Mouse (Mus musculus) hindbrain, embryonic 13.5 days (tissue): ENCODE data around the gene Prmt3. TPM values are rescaled to one million over a fixed set of nuclear protein-coding genes. Genes with fewer than 3 reads are reported as not detected.
A peak's percentile ranks its signal among the peaks of the same experiment; 100 is the strongest.

Experiments
- ATAC-seq: fragments of 200-750 bp; cut with Nextera tagmentation; 2 replicates; pipeline ENCODE4 v1.8.0; 2017; ENCODE audit warnings: moderate TSS enrichment; ENCODE audit not compliant: low FRiP score
- H3K27ac ChIP-seq: fragments of 300-500 bp; sonication (generic); 2 replicates; pipeline ENCODE4 v1.5.1; 2015; ENCODE audit warnings: inconsistent platforms, mild to moderate bottlenecking, moderate library complexity
- H3K27me3 ChIP-seq: fragments of 300-500 bp; sonication (generic); 2 replicates; pipeline ENCODE4 v1.6.1; 2015; ENCODE audit warnings: mild to moderate bottlenecking, inconsistent platforms
- H3K36me3 ChIP-seq: fragments of 300-500 bp; sonication (generic); 2 replicates; pipeline ENCODE4 v1.6.1; 2015; ENCODE audit warnings: mild to moderate bottlenecking, inconsistent platforms
- H3K4me1 ChIP-seq: fragments of 300-500 bp; sonication (generic); replicated peaks from 2 replicates; pipeline ENCODE4 v1.6.1; 2015; ENCODE audit warnings: inconsistent platforms
- H3K4me2 ChIP-seq: fragments of 300-500 bp; sonication (generic); 2 replicates; pipeline ENCODE4 v1.6.1; 2015; ENCODE audit warnings: inconsistent platforms, mild to moderate bottlenecking, moderate library complexity
- H3K4me3 ChIP-seq: fragments of 300-500 bp; sonication (generic); 2 replicates; pipeline ENCODE4 v1.5.1; 2015; ENCODE audit warnings: mild to moderate bottlenecking, inconsistent platforms
- H3K9ac ChIP-seq: fragments of 300-500 bp; sonication (generic); 2 replicates; pipeline ENCODE4 v1.6.1; 2015; ENCODE audit warnings: mild to moderate bottlenecking, inconsistent platforms
- H3K9me3 ChIP-seq: fragments of 300-500 bp; sonication (generic); 2 replicates; pipeline ENCODE4 v1.6.1; 2016; ENCODE audit warnings: inconsistent platforms
- WGBS: fragments of 180-500 bp; shearing (Covaris S2); methylation state at CpG from one replicate; pipeline ENCODE4 v1.1.7; 2015; 5-methylcytosine and 5-hydroxymethylcytosine counted together
- polyA plus RNA-seq: library from polyadenylated mRNA; unstranded; fragments of >200 nt; fragmentation: Nextera tagmentation; extraction: Ambion mirVana; gene quantifications from 2 replicates; pipeline ENCODE4 v1.2.1, GENCODE M21; 2015

Prmt3 gene
- polyA plus RNA-seq, 1 experiment from 2014 or later: 50.8 TPM

GRCm38 (mm10) chr7:49824581-49824980 is 46.4 kb downstream of the Prmt3 start:
- H3K4me2 ChIP-seq: no peak overlapping the region
- H3K27ac ChIP-seq: no peak overlapping the region
- no peak overlapping the region for H3K9ac ChIP-seq
- no peaks in the 10 kb centered on the region for H3K27me3 ChIP-seq
- no peak overlapping the region for H3K4me3 ChIP-seq
- no peak for ATAC-seq
- H3K4me1 ChIP-seq: peaks cover 16% of the 10 kb centered on the region
- 87% methylated on average over 2 of the region's 2 CpGs for WGBS
- no peaks in the 10 kb centered on the region for H3K9me3 ChIP-seq
- peaks cover 26% of the 10 kb centered on the region for H3K36me3 ChIP-seq

- peaks cover 26% of the 10 kb centered on the region for H3K36me3 ChIP-seq
- H3K4me3 ChIP-seq: no peak overlapping the region
- no peaks in the 10 kb centered on the region for H3K9me3 ChIP-seq
- ATAC-seq: no peak
- peaks cover 15% of the 10 kb centered on the region for H3K4me1 ChIP-seq
- WGBS: 79% methylated on average over 3 of the region's 3 CpGs
- no peak overlapping the region for H3K4me2 ChIP-seq
- H3K27ac ChIP-seq: no peak overlapping the region
- no peaks in the 10 kb centered on the region for H3K27me3 ChIP-seq
- no peak overlapping the region for H3K9ac ChIP-seq
Measured at GRCm38 (mm10) chr7:49825492-49825891, 47.3 kb downstream of the Prmt3 start.

- ATAC-seq: no peak
- Histone ChIP-seq H3K9me3 (no peaks in the 10 kb centered on the region), H3K27me3 (no peaks in the 10 kb centered on the region), H3K27ac (no peak overlapping the region), H3K36me3 (peaks cover 33% of the 10 kb centered on the region), H3K9ac (no peak overlapping the region), H3K4me2 (no peak overlapping the region), H3K4me1 (peaks cover 5% of the 10 kb centered on the region; the same call in 1 of the 2 replicates), H3K4me3 (no peak overlapping the region)
- WGBS: 82% methylated on average over 1 of the region's 1 CpGs
Measured at GRCm38 (mm10) chr7:49827920-49828319, 49.8 kb downstream of the Prmt3 start.

GRCm38 (mm10) chr7:49842366-49843282 is 64.5 kb downstream of the Prmt3 start:
- 0 out of 2 replicates have a peak, but pooled peaks cover 3% of the 10 kb centered on the region for H3K27me3 ChIP-seq
- H3K27ac ChIP-seq: peak overlapping the region; percentile 90
- H3K4me3 ChIP-seq: peak overlapping the region; percentile 8; the same call in 1 of the 2 replicates
- 17% methylated on average over 11 of the region's 11 CpGs for WGBS
- peak; percentile 90 for ATAC-seq
- H3K9me3 ChIP-seq: no peaks in the 10 kb centered on the region
- peaks cover 30% of the 10 kb centered on the region for H3K4me1 ChIP-seq
- H3K9ac ChIP-seq: peak overlapping the region; percentile 49; the same call in 1 of the 2 replicates
- peaks cover 6% of the 10 kb centered on the region; the same call in 1 of the 2 replicates for H3K36me3 ChIP-seq
- H3K4me2 ChIP-seq: peak overlapping the region; percentile 43

- no peak overlapping the region for H3K9ac ChIP-seq
- WGBS: 48% methylated on average over 6 of the region's 6 CpGs
- 0 out of 2 replicates have a peak overlapping the region, but pooled peaks have one; percentile 4 for H3K4me2 ChIP-seq
- H3K9me3 ChIP-seq: no peaks in the 10 kb centered on the region
- peak overlapping the region; percentile 90 for H3K27ac ChIP-seq
- 0 out of 2 replicates have a peak, but pooled peaks cover 3% of the 10 kb centered on the region for H3K27me3 ChIP-seq
- no peak overlapping the region for H3K4me3 ChIP-seq
- H3K4me1 ChIP-seq: peaks cover 31% of the 10 kb centered on the region
- 0 out of 2 replicates have a peak, but pooled peaks cover 6% of the 10 kb centered on the region for H3K36me3 ChIP-seq
- ATAC-seq: peak; percentile 35; the same call in 1 of the 2 replicates
Measured at GRCm38 (mm10) chr7:49843304-49843933, 65.3 kb downstream of the Prmt3 start.

- WGBS: 76% methylated on average over 2 of the region's 2 CpGs
- H3K36me3 ChIP-seq: no peaks in the 10 kb centered on the region
- no peak overlapping the region for H3K4me3 ChIP-seq
- no peaks in the 10 kb centered on the region for H3K9me3 ChIP-seq
- H3K9ac ChIP-seq: no peak overlapping the region
- H3K27ac ChIP-seq: 0 out of 2 replicates have a peak overlapping the region, but pooled peaks have one; percentile 62
- H3K27me3 ChIP-seq: 0 out of 2 replicates have a peak, but pooled peaks cover 3% of the 10 kb centered on the region
- no peak overlapping the region for H3K4me2 ChIP-seq
- ATAC-seq: no peak
- peaks cover 16% of the 10 kb centered on the region for H3K4me1 ChIP-seq
Measured at GRCm38 (mm10) chr7:49847939-49848338, 69.8 kb downstream of the Prmt3 start.

GRCm38 (mm10) chr7:49853342-49854181 is 75.4 kb downstream of the Prmt3 start:
- Histone ChIP-seq H3K4me2 (no peak overlapping the region), H3K27me3 (no peaks in the 10 kb centered on the region), H3K9ac (no peak overlapping the region), H3K9me3 (no peaks in the 10 kb centered on the region), H3K4me3 (no peak overlapping the region), H3K4me1 (0 out of 2 replicates have a peak, but pooled peaks cover 10% of the 10 kb centered on the region), H3K27ac (peak overlapping the region; percentile 69), H3K36me3 (peaks cover 8% of the 10 kb centered on the region)
- ATAC-seq: no peak
- WGBS: 83% methylated on average over 5 of the region's 5 CpGs

GRCm38 (mm10) chr7:49857347-49857746 is 79.2 kb downstream of the Prmt3 start:
- no peak overlapping the region for H3K4me2 ChIP-seq
- H3K4me1 ChIP-seq: 0 out of 2 replicates have a peak, but pooled peaks cover 10% of the 10 kb centered on the region
- peak overlapping the region; percentile 2 for H3K27ac ChIP-seq
- H3K9me3 ChIP-seq: no peaks in the 10 kb centered on the region
- no peak overlapping the region for H3K4me3 ChIP-seq
- no peak for ATAC-seq
- H3K9ac ChIP-seq: no peak overlapping the region
- no peaks in the 10 kb centered on the region for H3K27me3 ChIP-seq
- peaks cover 20% of the 10 kb centered on the region for H3K36me3 ChIP-seq
- WGBS: 81% methylated on average over 5 of the region's 5 CpGs

- Histone ChIP-seq H3K4me3 (no peak overlapping the region), H3K36me3 (peaks cover 20% of the 10 kb centered on the region), H3K4me2 (no peak overlapping the region), H3K9ac (no peak overlapping the region), H3K27me3 (no peaks in the 10 kb centered on the region), H3K9me3 (no peaks in the 10 kb centered on the region), H3K4me1 (0 out of 2 replicates have a peak, but pooled peaks cover 8% of the 10 kb centered on the region), H3K27ac (no peak overlapping the region)
- WGBS: 87% methylated on average over 3 of the region's 3 CpGs
- no peak for ATAC-seq
Measured at GRCm38 (mm10) chr7:49858257-49858656, 80.1 kb downstream of the Prmt3 start.

- no peaks in the 10 kb centered on the region for H3K27me3 ChIP-seq
- WGBS: 93% methylated on average over 3 of the region's 3 CpGs
Measured at GRCm38 (mm10) chr7:49859820-49860219, 81.7 kb downstream of the Prmt3 start.

GRCm38 (mm10) chr7:49861196-49861595 is 83.0 kb downstream of the Prmt3 start:
- WGBS: 95% methylated on average over 2 of the region's 2 CpGs
- Histone ChIP-seq H3K4me3 (no peak overlapping the region), H3K27me3 (no peaks in the 10 kb centered on the region), H3K4me2 (no peak overlapping the region), H3K9me3 (no peaks in the 10 kb centered on the region), H3K4me1 (0 out of 2 replicates have a peak, but pooled peaks cover 6% of the 10 kb centered on the region), H3K9ac (no peak overlapping the region), H3K27ac (no peak overlapping the region), H3K36me3 (peaks cover 20% of the 10 kb centered on the region)
- no peak for ATAC-seq

More at GRCm38 (mm10) chr7:49859820-49860219, 81.7 kb downstream of the Prmt3 start:
- Histone ChIP-seq H3K4me3 (no peak overlapping the region), H3K27ac (no peak overlapping the region), H3K9ac (no peak overlapping the region), H3K36me3 (peaks cover 20% of the 10 kb centered on the region), H3K9me3 (no peaks in the 10 kb centered on the region), H3K4me2 (no peak overlapping the region), H3K4me1 (0 out of 2 replicates have a peak, but pooled peaks cover 6% of the 10 kb centered on the region)
- no peak for ATAC-seq
